10 mouse cellular contexts compared by ENCODE assay signal in genomic region chr13:53454794-53455672, GRCm38 (mm10). TPM values are rescaled to one million over a fixed set of nuclear protein-coding genes. Genes with fewer than 3 reads are reported as not detected.
A peak's percentile ranks its signal among the peaks of the same experiment; 100 is the strongest.
DNase-seq lines count a peak whose midpoint lies in the region; ATAC-seq lines count a peak whose summit lies in the region.
"Had no signal": no experiment of that assay in that cellular context is flagged by ENCODE, and none has a peak within 500 bp of the region (broad histone marks: within the 10 kb centered on the region; RNA-seq: fewer than 3 reads in every experiment).

No protein-coding gene starts in this region.

- 14% methylated on average over 21 of the region's 21 CpGs for WGBS in liver, embryonic 12.5 days (ENCODE audit: insufficient replicate concordance)
- 8% methylated on average over 21 of the region's 21 CpGs for WGBS in limb, embryonic 10.5 days

- H3K4me1 ChIP-seq in liver, embryonic 12.5 days, result no peaks in the 10 kb centered on the region
- peaks cover 19% of the 10 kb centered on the region for H3K4me1 ChIP-seq in limb, embryonic 10.5 days

- no peaks in the 10 kb centered on the region for H3K9me3 ChIP-seq in liver, embryonic 12.5 days (replicated peaks)
- no peaks in the 10 kb centered on the region for H3K9me3 ChIP-seq in limb, embryonic 10.5 days (replicated peaks)

- H3K27ac ChIP-seq in liver, embryonic 12.5 days, result no peak overlapping the region
- peak overlapping the region; percentile 72 for H3K27ac ChIP-seq in limb, embryonic 10.5 days

- H3K27me3 ChIP-seq in liver, embryonic 12.5 days (replicated peaks), result peaks cover 50% of the 10 kb centered on the region
- H3K27me3 ChIP-seq in limb, embryonic 10.5 days (ENCODE audit: low read depth, poor library complexity, severe bottlenecking), result peaks cover 60% of the 10 kb centered on the region

- no peak overlapping the region for H3K4me3 ChIP-seq in liver, embryonic 12.5 days
- peak overlapping the region; percentile 40 for H3K4me3 ChIP-seq in limb, embryonic 10.5 days

- H3K9ac ChIP-seq in liver, embryonic 12.5 days, result no peak overlapping the region

- no peaks in the 10 kb centered on the region for H3K36me3 ChIP-seq in liver, embryonic 12.5 days
- no peaks in the 10 kb centered on the region for H3K36me3 ChIP-seq in limb, embryonic 10.5 days

- no peak for ATAC-seq in liver, embryonic 12.5 days

- peak; percentile 21 for DNase-seq in cerebellum, adult 9-11 months
- DNase-seq in cerebellum, adult 11 months, result no peak
- no peak for DNase-seq in liver
- DNase-seq in limb, embryonic 10.5 days (ENCODE audit: low spot score), result no peak
- peak; percentile 57 for DNase-seq in retina, embryonic 14.5 days (ENCODE audit: low spot score)
- no peak for DNase-seq in gastrocnemius, adult 18-20 months (ENCODE audit: low spot score)
- DNase-seq in spleen, postnatal 10 days (ENCODE audit: low spot score in 2 of 2), result no peak
- DNase-seq: cerebellum, adult 9-10 months had no signal

- peak overlapping the region; percentile 32 for H3K4me2 ChIP-seq in liver, embryonic 12.5 days

RNA-seq across cellular contexts. Expression of gene Msx2, which starts 17.8 kb away (rescaled TPM):
- 0.32 and 0.33 TPM in 2 replicates for polyA plus RNA-seq in liver, embryonic 12.5 days (2016; fragmentation: Nextera tagmentation; extraction: Ambion mirVana)
- 32.2 and 42.0 TPM in 2 replicates for polyA plus RNA-seq in limb, embryonic 10.5 days (2016; fragmentation: Nextera tagmentation; extraction: Ambion mirVana)
- not detected for total RNA-seq in gastrocnemius, adult 18-20 months (2021)
- polyA plus RNA-seq: liver, embryonic 16.5 days had no signal

Comparison
In these comparisons a context has a peak if more than half of its experiments do, and no peak if none do; other contexts are left out.
1. DNase-seq: peak in cerebellum, adult 9-11 months (single experiment) and retina, embryonic 14.5 days (single experiment); none in cerebellum, adult 11 months (single experiment), liver (single experiment), limb, embryonic 10.5 days (single experiment), gastrocnemius, adult 18-20 months (single experiment) and spleen, postnatal 10 days (0 of 2).
2. RNA of gene Msx2, which starts 17.8 kb away (polyA plus RNA-seq): 32.2 to 42.0 TPM in limb, embryonic 10.5 days; 0.32 to 0.33 TPM in liver, embryonic 12.5 days; every median in the first group is over 10 times any median in the second.